ENCODE assay signal across 24 mouse cellular contexts in genomic region chr11:75536255-75537024, GRCm38 (mm10). TPM values are rescaled to one million over a fixed set of nuclear protein-coding genes. Genes with fewer than 3 reads are reported as not detected.
DNase-seq lines count a peak whose midpoint lies in the region; ATAC-seq and TF ChIP-seq lines count a peak whose summit lies in the region.
"Had no signal": no experiment of that assay in that cellular context is flagged by ENCODE, and none has a peak within 500 bp of the region (broad histone marks: within the 10 kb centered on the region; RNA-seq: fewer than 3 reads in every experiment).

No protein-coding gene starts in this region.

- no peak for TF ChIP-seq POLR2A in cerebellum, adult 2 months (IDR thresholded peaks at IDR 0.05; ENCODE audit: borderline replicate concordance, insufficient read depth, low read length)
- no peak for TF ChIP-seq POLR2A in bone marrow macrophage, adult 2 months (IDR thresholded peaks at IDR 0.05; ENCODE audit: borderline replicate concordance, low read depth, low read length)

- no peaks in the 10 kb centered on the region for H3K9me3 ChIP-seq in heart, postnatal 0 days (replicated peaks; ENCODE audit: control insufficient read depth, low read length)
- H3K9me3 ChIP-seq in heart, embryonic 12.5 days (replicated peaks) = no peaks in the 10 kb centered on the region
- H3K9me3 ChIP-seq in megakaryocyte, embryonic 14.5 days = no peaks in the 10 kb centered on the region
- H3K9me3 ChIP-seq: heart, embryonic 13.5 days; hindbrain, embryonic 15.5 days; limb, embryonic 12.5 days; liver, embryonic 13.5 days; midbrain, embryonic 10.5 days had no signal

- no peak for TF ChIP-seq CTCF in cerebellum, adult 2 months (IDR thresholded peaks at IDR 0.05; ENCODE audit: borderline replicate concordance, insufficient read depth, low read depth, low read length)
- no peak for TF ChIP-seq CTCF in heart, postnatal 0 days (IDR thresholded peaks at IDR 0.05; ENCODE audit: low read depth)
- no peak for TF ChIP-seq CTCF in bone marrow macrophage, adult 2 months (IDR thresholded peaks at IDR 0.05; ENCODE audit: low read depth, low read length)

- H3K4me1 ChIP-seq in cerebellum, adult 2 months (ENCODE audit: control insufficient read depth, insufficient read depth, low read length) = peaks cover 54% of the 10 kb centered on the region
- H3K4me1 ChIP-seq in heart, postnatal 0 days (ENCODE audit: control insufficient read depth, insufficient read depth) = peaks cover 30% of the 10 kb centered on the region
- H3K4me1 ChIP-seq in heart, embryonic 12.5 days (replicated peaks) = peaks cover 59% of the 10 kb centered on the region
- peaks cover 90% of the 10 kb centered on the region for H3K4me1 ChIP-seq in megakaryocyte, embryonic 14.5 days
- peaks cover 58% of the 10 kb centered on the region for H3K4me1 ChIP-seq in bone marrow macrophage, adult 2 months (ENCODE audit: control insufficient read depth, insufficient read depth, low read length)

- no peaks in the 10 kb centered on the region for H3K27me3 ChIP-seq in cerebellum, adult 2 months (ENCODE audit: control insufficient read depth, insufficient read depth, low read length)
- no peaks in the 10 kb centered on the region for H3K27me3 ChIP-seq in heart, postnatal 0 days (ENCODE audit: control insufficient read depth, insufficient read depth, low read length)
- H3K27me3 ChIP-seq in heart, embryonic 12.5 days (replicated peaks) = peaks cover 11% of the 10 kb centered on the region; the same call in 1 of the 2 replicates
- H3K27me3 ChIP-seq in megakaryocyte, embryonic 14.5 days (replicated peaks) = no peaks in the 10 kb centered on the region
- H3K27me3 ChIP-seq: hindbrain, embryonic 15.5 days; limb, embryonic 12.5 days had no signal

- no peak overlapping the region for H3K4me3 ChIP-seq in cerebellum, adult 2 months (replicated peaks; ENCODE audit: insufficient read depth, low read depth, low read length)
- H3K4me3 ChIP-seq in heart, postnatal 0 days (ENCODE audit: low read depth, low read length) = no peak overlapping the region
- no peak overlapping the region for H3K4me3 ChIP-seq in heart, embryonic 12.5 days
- peak overlapping the region; percentile 52 for H3K4me3 ChIP-seq in megakaryocyte, embryonic 14.5 days (replicated peaks)
- H3K4me3 ChIP-seq in bone marrow macrophage, adult 2 months (ENCODE audit: insufficient read depth, low read length) = peak overlapping the region; percentile 17; the same call in 1 of the 2 replicates
- H3K4me3 ChIP-seq: heart, embryonic 13.5 days; hindbrain, embryonic 15.5 days; limb, embryonic 12.5 days; liver, embryonic 13.5 days; midbrain, embryonic 10.5 days had no signal

- no peak for ATAC-seq in heart, postnatal 0 days (ENCODE audit: insufficient read depth, low read depth)
- no peak for ATAC-seq in heart, embryonic 12.5 days (ENCODE audit: insufficient number of reproducible peaks, low FRiP score)
- no peak for ATAC-seq in megakaryocyte, adult 5-6 weeks (ENCODE audit: poor library complexity, severe bottlenecking)
- ATAC-seq: activated CD4-positive, CD25-positive, alpha-beta regulatory T cell, adult 4 months; forebrain, embryonic 14.5 days had no signal

- H3K4me2 ChIP-seq in heart, postnatal 0 days (ENCODE audit: low read depth, low read length) = no peak overlapping the region
- no peak overlapping the region for H3K4me2 ChIP-seq in heart, embryonic 12.5 days
- H3K4me2 ChIP-seq: heart, embryonic 13.5 days; limb, embryonic 12.5 days had no signal

- no peak for DNase-seq in cerebellum, adult 2 months
- DNase-seq in cerebellum, postnatal 14 days = no peak
- no peak for DNase-seq in heart, postnatal 0 days (ENCODE audit: low spot score)
- DNase-seq in adrenal gland, adult (ENCODE audit: inconsistent age in 2 of 2, low spot score in 1 of 2) = no peak
- DNase-seq: adrenal gland, postnatal 10 days; embryo, embryonic 11 days; gastrocnemius, postnatal 10 days; heart, adult 18-20 months; heart, postnatal 36 days; kidney, adult 9 months; kidney, postnatal 14 days; liver, embryonic 13.5 days; lung, adult 2 months had no signal

- 69% methylated on average over 12 of the region's 12 CpGs for WGBS in cerebellum, adult 2 months
- 92% methylated on average over 12 of the region's 12 CpGs for WGBS in heart, postnatal 0 days
- 84% methylated on average over 12 of the region's 12 CpGs for WGBS in heart, embryonic 12.5 days

- TF ChIP-seq EP300 in heart, postnatal 0 days (IDR thresholded peaks at IDR 0.05; ENCODE audit: low read depth) = no peak

- no peak overlapping the region for H3K9ac ChIP-seq in heart, postnatal 0 days (replicated peaks; ENCODE audit: low read depth, low read length)
- H3K9ac ChIP-seq in heart, embryonic 12.5 days = no peak overlapping the region
- H3K9ac ChIP-seq: heart, embryonic 13.5 days; hindbrain, embryonic 15.5 days; limb, embryonic 12.5 days had no signal

- H3K27ac ChIP-seq in cerebellum, adult 2 months (ENCODE audit: insufficient read depth, low read length) = peak overlapping the region; percentile 90
- H3K27ac ChIP-seq in heart, postnatal 0 days (ENCODE audit: low read depth) = peak overlapping the region; percentile 74; the same call in 1 of the 2 replicates
- no peak overlapping the region for H3K27ac ChIP-seq in heart, embryonic 12.5 days (ENCODE audit: poor library complexity, severe bottlenecking)
- 0 out of 2 replicates have a peak overlapping the region, but pooled peaks have one; percentile 1 for H3K27ac ChIP-seq in bone marrow macrophage, adult 2 months (ENCODE audit: insufficient read depth, low read depth, low read length)
- H3K27ac ChIP-seq: heart, embryonic 13.5 days; limb, embryonic 12.5 days; stomach, postnatal 0 days had no signal

- H3K36me3 ChIP-seq in heart, postnatal 0 days (replicated peaks; ENCODE audit: control insufficient read depth, insufficient read depth, low read length) = no peaks in the 10 kb centered on the region
- H3K36me3 ChIP-seq in heart, embryonic 12.5 days = no peaks in the 10 kb centered on the region
- peaks cover 65% of the 10 kb centered on the region for H3K36me3 ChIP-seq in megakaryocyte, embryonic 14.5 days (replicated peaks; ENCODE audit: low read length)
- H3K36me3 ChIP-seq: heart, embryonic 13.5 days; hindbrain, embryonic 15.5 days; limb, embryonic 12.5 days; liver, embryonic 13.5 days; midbrain, embryonic 10.5 days had no signal

RNA-seq across cellular contexts. Expression of gene Slc43a2, which starts 4.9 kb away (rescaled TPM):
- 57.4 and 67.1 TPM in 2 replicates for polyA plus RNA-seq in cerebellum, adult 2 months (2012; rRNA removed)
- 3.6 and 6.0 TPM in 2 replicates for total RNA-seq in heart, postnatal 0 days (2014; rRNA removed; ENCODE audit: low replicate concordance)
- 4.5 and 4.8 TPM in 2 replicates for polyA plus RNA-seq in heart, postnatal 0 days (2015; fragmentation: Nextera tagmentation; extraction: Ambion mirVana)
- 4.1 and 4.3 TPM in 2 replicates for polyA plus RNA-seq in heart, embryonic 12.5 days (2016; fragmentation: Nextera tagmentation; extraction: Ambion mirVana)
- 18.9 and 35.4 TPM in 2 replicates for polyA plus RNA-seq in megakaryocyte, embryonic 14.5 days (2012; ENCODE audit: insufficient read depth, low replicate concordance)
- total RNA-seq in megakaryocyte, adult 5-6 weeks (2015) = 30.6 and 32.3 TPM in 2 replicates
- total RNA-seq in megakaryocyte, adult 5-6 weeks (2017) = 32.2 and 33.5 TPM in 2 replicates
- polyA plus RNA-seq in bone marrow macrophage, adult 2 months (2012; ENCODE audit: insufficient read depth, insufficient read length, missing spikeins) = 202 and 231 TPM in 2 replicates

RNA-seq across cellular contexts. Expression of gene Scarf1, which starts 23.1 kb away (rescaled TPM):
- 3.3 and 3.4 TPM in 2 replicates for polyA plus RNA-seq in cerebellum, adult 2 months (2012; rRNA removed)
- 20.2 and 21.6 TPM in 2 replicates for total RNA-seq in heart, postnatal 0 days (2014; rRNA removed; ENCODE audit: low replicate concordance)
- polyA plus RNA-seq in heart, postnatal 0 days (2015; fragmentation: Nextera tagmentation; extraction: Ambion mirVana) = 9.6 and 10.0 TPM in 2 replicates
- 12.3 and 13.8 TPM in 2 replicates for polyA plus RNA-seq in heart, embryonic 12.5 days (2016; fragmentation: Nextera tagmentation; extraction: Ambion mirVana)
- polyA plus RNA-seq in megakaryocyte, embryonic 14.5 days (2012; ENCODE audit: insufficient read depth, low replicate concordance) = 27.4 and 42.5 TPM in 2 replicates
- total RNA-seq in megakaryocyte, adult 5-6 weeks (2015) = 0.41 and 1.1 TPM in 2 replicates
- 0.66 and 0.85 TPM in 2 replicates for total RNA-seq in megakaryocyte, adult 5-6 weeks (2017)
- 32.8 and 33.5 TPM in 2 replicates for polyA plus RNA-seq in bone marrow macrophage, adult 2 months (2012; ENCODE audit: insufficient read depth, insufficient read length, missing spikeins)

RNA-seq across cellular contexts. Expression of gene Rilp, which starts 26.5 kb away (rescaled TPM):
- polyA plus RNA-seq in cerebellum, adult 2 months (2012; rRNA removed) = 5.4 and 5.7 TPM in 2 replicates
- total RNA-seq in heart, postnatal 0 days (2014; rRNA removed; ENCODE audit: low replicate concordance) = 41.5 and 50.8 TPM in 2 replicates
- polyA plus RNA-seq in heart, postnatal 0 days (2015; fragmentation: Nextera tagmentation; extraction: Ambion mirVana) = 27.1 and 30.2 TPM in 2 replicates
- polyA plus RNA-seq in heart, embryonic 12.5 days (2016; fragmentation: Nextera tagmentation; extraction: Ambion mirVana) = 1.4 and 2.3 TPM in 2 replicates
- polyA plus RNA-seq in megakaryocyte, embryonic 14.5 days (2012; ENCODE audit: insufficient read depth, low replicate concordance) = 4.2 and 9.5 TPM in 2 replicates
- 0.98 and 1.2 TPM in 2 replicates for total RNA-seq in megakaryocyte, adult 5-6 weeks (2015)
- total RNA-seq in megakaryocyte, adult 5-6 weeks (2017) = 0.55 and 1.8 TPM in 2 replicates
- 12.8 and 15.9 TPM in 2 replicates for polyA plus RNA-seq in bone marrow macrophage, adult 2 months (2012; ENCODE audit: insufficient read depth, insufficient read length, missing spikeins)
- polyA plus RNA-seq: activated CD4-positive, CD25-positive, alpha-beta regulatory T cell, adult 4 months had no signal

RNA-seq across cellular contexts. Expression of gene Prpf8, which starts 49.8 kb away (rescaled TPM):
- polyA plus RNA-seq in cerebellum, adult 2 months (2012; rRNA removed) = 110 and 123 TPM in 2 replicates
- total RNA-seq in heart, postnatal 0 days (2014; rRNA removed; ENCODE audit: low replicate concordance) = 73.8 and 79.8 TPM in 2 replicates
- polyA plus RNA-seq in heart, postnatal 0 days (2015; fragmentation: Nextera tagmentation; extraction: Ambion mirVana) = 15.2 and 17.0 TPM in 2 replicates
- 41.3 and 42.7 TPM in 2 replicates for polyA plus RNA-seq in heart, embryonic 12.5 days (2016; fragmentation: Nextera tagmentation; extraction: Ambion mirVana)
- polyA plus RNA-seq in megakaryocyte, embryonic 14.5 days (2012; ENCODE audit: insufficient read depth, low replicate concordance) = 18.1 and 35.1 TPM in 2 replicates
- 91.3 and 102 TPM in 2 replicates for total RNA-seq in megakaryocyte, adult 5-6 weeks (2015)
- total RNA-seq in megakaryocyte, adult 5-6 weeks (2017) = 69.3 and 90.7 TPM in 2 replicates
- polyA plus RNA-seq in bone marrow macrophage, adult 2 months (2012; ENCODE audit: insufficient read depth, insufficient read length, missing spikeins) = 51.0 and 65.7 TPM in 2 replicates

RNA-seq across cellular contexts. Expression of gene Pitpna, which starts 51.5 kb away (rescaled TPM):
- 295 and 319 TPM in 2 replicates for polyA plus RNA-seq in cerebellum, adult 2 months (2012; rRNA removed)
- total RNA-seq in heart, postnatal 0 days (2014; rRNA removed; ENCODE audit: low replicate concordance) = 58.4 and 59.6 TPM in 2 replicates
- 74.0 and 76.8 TPM in 2 replicates for polyA plus RNA-seq in heart, postnatal 0 days (2015; fragmentation: Nextera tagmentation; extraction: Ambion mirVana)
- polyA plus RNA-seq in heart, embryonic 12.5 days (2016; fragmentation: Nextera tagmentation; extraction: Ambion mirVana) = 75.3 and 80.1 TPM in 2 replicates
- polyA plus RNA-seq in megakaryocyte, embryonic 14.5 days (2012; ENCODE audit: insufficient read depth, low replicate concordance) = 28.3 and 62.8 TPM in 2 replicates
- 387 and 430 TPM in 2 replicates for total RNA-seq in megakaryocyte, adult 5-6 weeks (2015)
- total RNA-seq in megakaryocyte, adult 5-6 weeks (2017) = 178 and 226 TPM in 2 replicates
- polyA plus RNA-seq in bone marrow macrophage, adult 2 months (2012; ENCODE audit: insufficient read depth, insufficient read length, missing spikeins) = 512 TPM in 2 replicates

Comparison
In these comparisons a context has a peak if more than half of its experiments do, and no peak if none do; other contexts are left out.
1. H3K4me3 ChIP-seq: peak in megakaryocyte, embryonic 14.5 days (single experiment) and bone marrow macrophage, adult 2 months (single experiment); none in cerebellum, adult 2 months (single experiment), heart, postnatal 0 days (single experiment) and heart, embryonic 12.5 days (single experiment).